Mouse (Mus musculus): ENCODE measurements around the gene Mdga2. TPM values are rescaled to one million over a fixed set of nuclear protein-coding genes. Genes with fewer than 3 reads are reported as not detected.
A peak's percentile ranks its signal among the peaks of the same experiment; 100 is the strongest.

The Mdga2 gene
- polyA plus RNA-seq, 1 experiment from 2014 or later, result 4.4 TPM

DNA sequence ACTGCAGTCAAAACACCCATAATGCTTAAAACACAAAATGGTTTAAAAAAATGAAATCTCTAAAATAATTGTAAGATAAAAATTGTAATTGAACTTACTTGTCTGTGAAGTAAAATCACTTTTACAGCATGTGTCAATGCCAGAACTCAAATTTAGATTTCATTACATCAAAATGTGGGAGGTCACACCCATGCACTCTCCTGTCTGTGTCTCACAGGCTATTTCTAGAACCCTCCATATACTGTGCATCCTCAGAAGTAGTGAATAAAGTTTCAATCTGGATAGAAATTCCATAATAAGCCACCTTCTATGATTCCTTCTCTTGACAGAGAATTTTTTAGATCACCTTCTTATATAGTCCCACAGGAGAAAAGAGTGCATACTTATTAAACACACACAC lies 466.7 kb downstream of the Mdga2 start:
- H3K9me3 ChIP-seq, result no peaks in the 10 kb centered on the region
- H3K4me1 ChIP-seq (replicated peaks), result no peaks in the 10 kb centered on the region
- no peak overlapping the region for H3K4me3 ChIP-seq
- no peak for DNase-seq (ENCODE audit: low spot score)
- H3K27me3 ChIP-seq (ENCODE audit: insufficient read depth, poor library complexity, severe bottlenecking), result no peaks in the 10 kb centered on the region
- no peaks in the 10 kb centered on the region for H3K36me3 ChIP-seq
- no peak overlapping the region for H3K27ac ChIP-seq

DNA sequence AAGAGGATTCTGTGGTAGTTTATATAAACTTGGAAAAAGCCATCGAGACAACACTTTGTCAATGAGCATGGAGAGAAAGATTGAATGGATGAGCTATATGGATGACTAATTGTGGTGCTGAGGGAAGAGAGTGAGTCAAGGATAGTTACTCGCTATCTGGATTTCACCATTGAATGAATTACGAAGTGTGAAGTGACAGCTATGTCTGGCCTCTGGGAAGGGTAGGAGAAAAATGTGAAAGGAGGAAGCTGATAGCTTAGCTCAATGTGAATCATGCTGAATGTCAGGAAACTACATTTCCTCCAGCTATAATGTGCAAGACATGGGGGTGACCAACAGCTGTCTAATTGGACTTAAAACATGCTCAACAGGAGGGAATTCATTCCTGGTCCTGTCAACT lies 487.8 kb downstream of the Mdga2 start:
- Histone ChIP-seq H3K4me1 (replicated peaks) (no peaks in the 10 kb centered on the region), H3K4me3 (no peak overlapping the region), H3K36me3 (no peaks in the 10 kb centered on the region), H3K9me3 (no peaks in the 10 kb centered on the region), H3K27me3 (ENCODE audit: insufficient read depth, poor library complexity, severe bottlenecking) (no peaks in the 10 kb centered on the region), H3K27ac (no peak overlapping the region)
- no peak for DNase-seq (ENCODE audit: low spot score)
- WGBS, result 85% methylated on average over 3 of the region's 3 CpGs

DNA sequence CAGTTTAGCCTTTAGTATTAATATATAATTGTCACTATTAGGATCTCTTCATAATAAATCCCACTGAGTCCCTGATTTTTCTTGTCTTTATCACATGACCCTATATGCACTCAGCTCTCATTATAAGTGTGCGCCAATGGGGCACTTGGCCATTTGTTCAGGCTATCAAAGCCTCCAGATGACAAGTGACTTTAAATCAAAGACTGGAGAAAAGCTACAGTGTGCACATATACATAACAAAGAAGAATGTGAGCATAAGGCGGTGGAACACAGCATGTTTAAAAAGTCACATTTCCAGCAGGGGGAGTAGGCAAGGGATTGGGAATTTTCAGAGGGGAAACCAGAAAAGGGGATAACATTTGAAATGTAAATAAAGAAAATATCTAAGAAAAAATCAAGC lies 497.9 kb downstream of the Mdga2 start:
- WGBS, result 45% methylated on average over 2 of the region's 2 CpGs
- Histone ChIP-seq H3K36me3 (no peaks in the 10 kb centered on the region), H3K4me3 (no peak overlapping the region), H3K9me3 (no peaks in the 10 kb centered on the region), H3K27me3 (ENCODE audit: insufficient read depth, poor library complexity, severe bottlenecking) (no peaks in the 10 kb centered on the region), H3K4me1 (replicated peaks) (no peaks in the 10 kb centered on the region), H3K27ac (no peak overlapping the region)
- DNase-seq (ENCODE audit: low spot score), result no peak

DNA sequence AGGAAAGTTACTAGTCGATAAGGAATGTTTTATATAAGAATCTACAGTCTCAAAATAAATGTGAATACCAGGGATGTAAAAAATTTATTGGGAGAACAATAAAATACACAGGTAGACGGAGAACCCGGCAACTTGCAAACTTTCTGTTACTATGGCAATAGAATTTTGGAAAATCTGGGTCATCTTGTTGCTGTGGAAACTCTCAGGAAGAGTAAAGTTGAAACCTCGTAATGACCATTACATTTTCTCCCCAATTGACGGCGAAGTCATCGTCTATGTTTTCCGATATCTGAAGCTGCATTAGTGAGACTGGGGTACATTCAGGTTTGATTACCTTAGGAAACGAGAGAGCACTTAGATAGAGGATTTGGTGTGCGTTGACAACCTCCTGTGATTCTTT lies 514.0 kb downstream of the Mdga2 start:
- no peak overlapping the region for H3K4me3 ChIP-seq
- H3K36me3 ChIP-seq, result no peaks in the 10 kb centered on the region
- H3K9me3 ChIP-seq, result no peaks in the 10 kb centered on the region
- no peak overlapping the region for H3K27ac ChIP-seq
- H3K4me1 ChIP-seq (replicated peaks), result no peaks in the 10 kb centered on the region
- H3K27me3 ChIP-seq (ENCODE audit: insufficient read depth, poor library complexity, severe bottlenecking), result no peaks in the 10 kb centered on the region
- no peak for DNase-seq (ENCODE audit: low spot score)
- WGBS, result 84% methylated on average over 10 of the region's 10 CpGs

DNA sequence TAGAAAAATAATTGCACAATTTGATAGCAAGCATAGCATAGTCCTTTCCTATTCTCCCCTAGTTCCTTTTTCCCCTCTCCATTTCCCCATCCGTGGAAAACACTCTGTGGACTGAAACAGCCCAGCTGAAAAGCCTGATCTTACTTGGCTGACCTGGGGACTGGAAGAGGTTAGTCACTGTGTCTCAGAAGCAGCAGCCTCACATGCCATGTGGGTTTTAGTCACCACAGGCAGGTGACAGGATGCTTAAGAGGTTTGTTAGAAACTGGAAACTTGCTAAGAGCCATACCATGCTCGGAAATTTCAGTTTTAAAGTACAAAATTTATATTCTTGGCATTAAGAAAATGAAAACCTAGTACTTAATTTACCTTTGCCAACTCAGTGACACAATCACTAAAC lies 514.9 kb downstream of the Mdga2 start:
- Histone ChIP-seq H3K4me1 (replicated peaks) (no peaks in the 10 kb centered on the region), H3K36me3 (no peaks in the 10 kb centered on the region), H3K4me3 (no peak overlapping the region), H3K27ac (no peak overlapping the region), H3K9me3 (no peaks in the 10 kb centered on the region), H3K27me3 (ENCODE audit: insufficient read depth, poor library complexity, severe bottlenecking) (no peaks in the 10 kb centered on the region)
- WGBS, result 29% methylated on average over 2 of the region's 2 CpGs
- DNase-seq (ENCODE audit: low spot score), result no peak

DNA sequence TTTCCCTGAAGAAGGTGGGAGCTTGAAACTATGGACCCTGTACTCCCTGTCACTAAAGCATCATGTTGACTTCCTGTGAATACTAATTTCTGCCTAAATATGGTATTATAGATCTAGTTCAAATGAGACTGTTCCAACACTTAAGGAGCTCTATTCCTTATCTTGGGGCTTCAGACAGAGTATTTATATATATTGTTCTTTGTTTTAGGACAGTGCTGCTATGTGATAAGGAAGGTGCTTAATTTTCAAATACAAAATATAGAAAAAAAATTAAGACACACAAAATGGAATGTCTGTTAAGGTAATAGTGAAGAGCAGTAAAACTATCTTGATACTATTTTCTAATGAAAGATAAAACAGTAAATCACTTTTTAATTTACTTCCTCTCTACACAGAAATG lies 517.3 kb downstream of the Mdga2 start:
- Histone ChIP-seq H3K27ac (no peak overlapping the region), H3K9me3 (no peaks in the 10 kb centered on the region), H3K4me1 (replicated peaks) (no peaks in the 10 kb centered on the region), H3K4me3 (no peak overlapping the region), H3K27me3 (ENCODE audit: insufficient read depth, poor library complexity, severe bottlenecking) (no peaks in the 10 kb centered on the region), H3K36me3 (no peaks in the 10 kb centered on the region)
- DNase-seq (ENCODE audit: low spot score), result no peak

DNA sequence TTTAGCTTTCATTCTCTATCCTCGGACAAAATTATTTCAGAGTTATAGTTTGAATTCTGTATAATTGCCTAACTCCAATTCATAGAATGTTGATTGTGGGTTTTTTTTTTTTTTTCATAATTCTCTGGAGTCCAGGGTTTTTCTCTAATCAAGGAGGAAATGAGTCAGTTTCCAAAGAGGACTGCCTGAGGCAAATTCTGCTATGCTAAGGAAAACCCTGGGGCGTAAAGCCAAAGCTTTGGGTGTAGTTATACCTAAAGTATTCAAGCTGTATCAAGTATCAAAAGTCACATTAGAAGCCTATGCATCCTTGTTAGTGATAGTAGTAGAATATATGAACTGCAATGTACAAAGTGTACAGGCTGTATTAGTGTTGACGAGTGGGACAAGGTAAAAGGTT lies 519.6 kb downstream of the Mdga2 start:
- no peak overlapping the region for H3K27ac ChIP-seq
- WGBS, result 90% methylated on average over 3 of the region's 3 CpGs
- no peaks in the 10 kb centered on the region for H3K4me1 ChIP-seq (replicated peaks)
- no peak overlapping the region for H3K4me3 ChIP-seq
- no peaks in the 10 kb centered on the region for H3K9me3 ChIP-seq
- no peaks in the 10 kb centered on the region for H3K27me3 ChIP-seq (ENCODE audit: insufficient read depth, poor library complexity, severe bottlenecking)
- DNase-seq (ENCODE audit: low spot score), result no peak
- H3K36me3 ChIP-seq, result no peaks in the 10 kb centered on the region

DNA sequence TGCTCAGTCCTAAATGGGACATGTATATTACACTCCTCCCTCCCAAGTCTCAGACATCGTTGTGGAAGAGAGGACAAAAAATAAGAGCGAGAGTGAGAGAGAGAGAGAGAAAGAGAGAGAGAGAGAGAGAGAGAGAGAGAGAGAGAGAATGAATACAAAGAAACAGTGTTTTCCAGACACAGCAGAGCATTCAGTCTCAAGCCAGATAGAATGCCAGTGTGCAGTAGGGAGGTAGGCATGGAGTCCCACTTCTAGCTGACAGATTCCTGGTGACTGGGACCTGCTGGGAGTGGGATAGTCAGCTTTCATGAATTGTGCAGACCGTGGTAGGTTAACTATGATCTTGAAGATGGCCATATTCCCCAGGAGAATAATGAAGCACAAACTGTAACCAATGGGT lies 542.8 kb downstream of the Mdga2 start:
- Histone ChIP-seq H3K27ac (no peak overlapping the region), H3K4me1 (replicated peaks) (no peaks in the 10 kb centered on the region), H3K27me3 (ENCODE audit: insufficient read depth, poor library complexity, severe bottlenecking) (no peaks in the 10 kb centered on the region), H3K9me3 (no peaks in the 10 kb centered on the region), H3K36me3 (no peaks in the 10 kb centered on the region), H3K4me3 (no peak overlapping the region)
- no peak for DNase-seq (ENCODE audit: low spot score)
- WGBS, result 80% methylated on average over 3 of the region's 3 CpGs

DNA sequence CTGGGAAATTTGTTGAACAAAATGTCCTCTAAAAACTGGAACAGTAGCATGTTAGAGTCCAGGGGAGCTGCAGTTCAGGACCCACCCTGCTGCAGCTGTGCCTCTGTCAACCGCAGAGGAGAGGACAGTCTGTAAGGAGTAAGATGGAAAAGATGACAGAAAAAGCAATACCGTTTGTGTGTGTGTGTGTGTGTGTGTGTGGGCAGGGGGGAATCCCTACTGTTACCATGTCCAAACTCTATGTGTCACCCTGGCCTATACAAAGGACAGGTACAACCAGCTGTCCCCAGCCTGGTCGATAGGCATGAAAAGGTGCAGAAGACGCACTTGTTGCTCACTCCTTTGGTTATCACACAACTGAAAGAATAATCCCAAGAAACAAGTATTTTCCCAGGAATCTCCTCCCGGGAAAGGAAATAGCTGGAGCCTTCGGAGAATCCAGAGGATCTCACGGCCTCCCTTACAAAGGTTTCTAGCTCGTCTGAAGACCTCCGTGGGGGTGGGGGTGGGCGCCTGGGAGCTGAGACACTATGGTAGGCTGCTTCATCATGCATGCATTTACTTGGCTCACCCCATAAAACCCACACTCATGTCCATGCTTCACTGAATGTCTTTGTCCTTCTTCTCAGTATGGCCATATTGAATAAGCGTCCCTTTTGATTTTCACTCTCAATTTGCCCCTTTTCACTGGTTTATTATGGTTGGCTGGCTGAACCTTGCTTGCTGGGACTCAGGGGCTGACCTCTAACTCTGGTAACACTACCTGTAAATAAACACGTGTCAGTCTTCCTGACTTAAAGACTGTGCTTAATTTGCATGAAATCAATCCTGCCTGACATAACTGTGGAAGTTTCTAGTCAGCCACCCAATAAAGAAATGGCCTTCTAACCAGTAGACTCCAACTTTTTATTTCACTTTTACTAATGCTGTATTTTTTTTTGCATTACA lies 573.5 kb downstream of the Mdga2 start:
- H3K27me3 ChIP-seq (ENCODE audit: insufficient read depth, poor library complexity, severe bottlenecking), result no peaks in the 10 kb centered on the region
- H3K36me3 ChIP-seq, result no peaks in the 10 kb centered on the region
- H3K27ac ChIP-seq, result no peak overlapping the region
- DNase-seq (ENCODE audit: low spot score), result peak; percentile 24
- no peak overlapping the region for H3K4me3 ChIP-seq
- peaks cover 10% of the 10 kb centered on the region; the same call in 1 of the 2 replicates for H3K4me1 ChIP-seq (replicated peaks)
- 43% methylated on average over 12 of the region's 12 CpGs for WGBS
- H3K9me3 ChIP-seq, result no peaks in the 10 kb centered on the region

DNA sequence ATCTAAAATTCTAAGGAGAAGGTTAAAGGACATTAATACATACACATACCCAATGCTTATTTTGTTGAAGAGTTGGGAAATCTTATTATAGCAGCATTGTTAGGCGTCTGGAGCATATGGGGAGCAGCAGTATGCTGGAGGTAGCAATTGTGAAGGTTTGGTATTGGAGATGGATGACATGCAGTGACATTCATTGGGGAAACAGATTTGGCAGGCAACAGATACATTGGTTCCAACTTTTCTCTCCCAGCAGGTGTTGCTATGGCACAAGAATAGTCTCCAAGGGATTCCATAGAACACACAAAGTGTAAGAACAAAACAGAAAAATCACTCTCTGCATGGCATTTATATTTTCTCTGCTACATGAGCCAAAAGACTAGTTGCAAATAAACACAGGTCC lies 581.9 kb downstream of the Mdga2 start:
- WGBS, result 48% methylated on average over 1 of the region's 1 CpGs

DNA sequence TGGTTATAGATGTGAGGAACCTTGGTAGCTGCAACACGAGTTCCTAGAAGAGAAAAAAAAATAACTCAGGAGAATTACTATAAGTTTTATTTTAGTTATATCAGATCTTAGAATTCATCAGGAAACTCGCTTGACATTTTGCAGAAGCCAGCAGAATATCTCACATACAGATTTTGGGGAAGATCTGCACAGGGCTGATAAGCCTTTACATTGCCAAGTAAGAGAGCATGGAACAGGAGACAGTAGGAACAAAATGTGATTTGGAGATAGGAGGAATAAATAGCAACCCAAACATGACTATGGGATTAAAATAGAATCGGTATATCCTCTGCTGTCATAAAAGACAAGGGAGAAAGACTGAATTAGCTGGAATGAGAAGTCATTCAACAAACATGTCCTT lies 602.4 kb downstream of the Mdga2 start:
- H3K4me1 ChIP-seq (replicated peaks), result no peaks in the 10 kb centered on the region
- no peaks in the 10 kb centered on the region for H3K27me3 ChIP-seq (ENCODE audit: insufficient read depth, poor library complexity, severe bottlenecking)
- no peaks in the 10 kb centered on the region for H3K36me3 ChIP-seq
- no peak overlapping the region for H3K4me3 ChIP-seq
- H3K27ac ChIP-seq, result no peak overlapping the region
- no peak for DNase-seq (ENCODE audit: low spot score)
- H3K9me3 ChIP-seq, result no peaks in the 10 kb centered on the region
- WGBS, result 91% methylated on average over 3 of the region's 3 CpGs

More for the DNA sequence above, 581.9 kb downstream of the Mdga2 start:
- Histone ChIP-seq H3K27me3 (ENCODE audit: insufficient read depth, poor library complexity, severe bottlenecking) (no peaks in the 10 kb centered on the region), H3K4me1 (replicated peaks) (no peaks in the 10 kb centered on the region), H3K36me3 (no peaks in the 10 kb centered on the region), H3K9me3 (no peaks in the 10 kb centered on the region), H3K4me3 (no peak overlapping the region), H3K27ac (no peak overlapping the region)
- DNase-seq (ENCODE audit: low spot score), result no peak

DNA sequence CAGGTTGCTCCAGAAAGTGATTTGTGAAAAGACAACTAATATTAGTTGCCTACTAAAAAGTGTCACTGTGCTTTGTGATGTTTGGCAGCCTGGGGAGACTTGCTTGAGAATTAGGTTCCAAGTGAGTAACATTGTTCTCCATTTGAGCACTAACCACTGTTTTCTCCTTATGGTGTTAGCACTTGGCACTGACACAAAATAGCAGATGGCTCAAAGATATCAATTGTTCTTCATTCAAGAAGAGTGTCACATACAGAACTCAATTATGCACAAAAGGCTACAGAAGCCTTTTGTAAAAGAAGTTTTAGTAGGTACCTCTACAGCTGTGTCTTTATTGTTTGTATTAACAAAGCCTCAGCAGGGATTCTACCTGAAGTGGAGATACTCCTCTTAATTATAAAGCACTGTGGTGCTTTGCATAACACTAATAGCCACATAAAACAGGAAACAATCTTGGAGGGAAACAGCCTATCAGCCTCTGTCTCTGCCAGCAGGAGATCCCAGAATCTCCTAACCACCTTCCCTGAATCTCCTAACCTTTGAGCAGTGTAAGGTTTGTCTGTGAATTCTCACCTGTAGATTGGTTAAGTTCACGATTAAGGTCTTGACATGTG lies 630.6 kb downstream of the Mdga2 start:
- no peaks in the 10 kb centered on the region for H3K4me1 ChIP-seq (replicated peaks)
- H3K9me3 ChIP-seq, result no peaks in the 10 kb centered on the region
- no peak for DNase-seq (ENCODE audit: low spot score)
- H3K4me3 ChIP-seq, result no peak overlapping the region
- H3K36me3 ChIP-seq, result no peaks in the 10 kb centered on the region
- 45% methylated on average over 1 of the region's 1 CpGs for WGBS
- H3K27me3 ChIP-seq (ENCODE audit: insufficient read depth, poor library complexity, severe bottlenecking), result no peaks in the 10 kb centered on the region
- no peak overlapping the region for H3K27ac ChIP-seq

DNA sequence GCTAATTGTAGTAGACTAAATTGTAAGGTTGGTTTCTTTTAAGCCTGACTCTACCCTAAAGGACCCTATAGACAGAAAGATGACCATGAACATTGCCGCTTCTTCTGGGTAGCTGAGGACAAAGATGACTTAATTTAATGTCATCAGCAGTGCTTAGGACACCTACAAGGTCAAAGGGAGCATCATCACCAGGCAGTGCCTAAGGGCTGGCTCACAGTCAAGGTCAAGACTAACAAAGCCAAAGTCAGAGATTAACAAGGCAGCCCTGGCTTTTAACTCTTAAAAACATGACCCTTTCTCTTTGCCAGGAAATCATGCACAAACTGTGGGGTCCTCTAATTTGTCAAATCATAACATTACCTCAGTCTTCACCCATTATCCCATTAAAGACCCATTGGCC lies 657.0 kb downstream of the Mdga2 start:
- H3K9me3 ChIP-seq, result no peaks in the 10 kb centered on the region
- no peak for DNase-seq (ENCODE audit: low spot score)
- H3K27ac ChIP-seq, result no peak overlapping the region
- no peak overlapping the region for H3K4me3 ChIP-seq
- no peaks in the 10 kb centered on the region for H3K36me3 ChIP-seq
- WGBS, result 90% methylated on average over 1 of the region's 1 CpGs
- no peaks in the 10 kb centered on the region for H3K4me1 ChIP-seq (replicated peaks)
- no peaks in the 10 kb centered on the region for H3K27me3 ChIP-seq (ENCODE audit: insufficient read depth, poor library complexity, severe bottlenecking)
